Mouse (Mus musculus): ENCODE measurements around the gene Grhl1. TPM values are rescaled to one million over a fixed set of nuclear protein-coding genes. Genes with fewer than 3 reads are reported as not detected.
A peak's percentile ranks its signal among the peaks of the same experiment; 100 is the strongest.

Grhl1 gene
- total RNA-seq, 2 experiments from 2014 or later = 0.17 to 0.59 TPM

GRCm38 (mm10) chr12:24600074-24600473 lies 28.0 kb downstream of the Grhl1 start:
- intact Hi-C loops (cut with DNase I) = loop anchor here (2.0 to 5.0 kb wide), 2 partner anchors 77 to 129 kb away; no protein-coding TSS in a partner anchor
- Histone ChIP-seq H3K4me3 (no peak overlapping the region), H3K27ac (no peak overlapping the region)
- TF ChIP-seq CTCF (IDR thresholded peaks at IDR 0.05) = no peak
- no peak for DNase-seq

GRCm38 (mm10) chr12:24600806-24601205 lies 28.7 kb downstream of the Grhl1 start:
- peak; percentile 91; the same call in 1 of the 2 replicates for TF ChIP-seq CTCF (IDR thresholded peaks at IDR 0.05)
- intact Hi-C loops (cut with DNase I) = loop anchor here (2.0 to 5.0 kb wide), 2 partner anchors 76 to 130 kb away; no protein-coding TSS in a partner anchor
- DNase-seq = peak; percentile 72
- H3K4me3 ChIP-seq = no peak overlapping the region
- no peak overlapping the region for H3K27ac ChIP-seq

GRCm38 (mm10) chr12:24603266-24603665 lies 31.2 kb downstream of the Grhl1 start:
- no peak overlapping the region for H3K27ac ChIP-seq
- peak; percentile 95 for TF ChIP-seq CTCF (IDR thresholded peaks at IDR 0.05)
- peak; percentile 82 for DNase-seq
- intact Hi-C loops (cut with DNase I) = loop anchor here (1.0 to 5.0 kb wide), 2 partner anchors 74 to 94 kb away; no protein-coding TSS in a partner anchor
- no peak overlapping the region for H3K4me3 ChIP-seq

- TF ChIP-seq CTCF (IDR thresholded peaks at IDR 0.05) = no peak
- intact Hi-C loops (cut with DNase I) = no loop called here
Observed at GRCm38 (mm10) chr12:24606166-24606565, 34.1 kb downstream of the Grhl1 start.

GRCm38 (mm10) chr12:24612591-24612990 lies 40.5 kb downstream of the Grhl1 start:
- no peak overlapping the region for H3K4me3 ChIP-seq
- H3K27ac ChIP-seq = no peak overlapping the region
- no peak for DNase-seq
- no peak for TF ChIP-seq CTCF (IDR thresholded peaks at IDR 0.05)
- intact Hi-C loops (cut with DNase I) = no loop called here

More at GRCm38 (mm10) chr12:24606166-24606565, 34.1 kb downstream of the Grhl1 start:
- no peak overlapping the region for H3K27ac ChIP-seq
- H3K4me3 ChIP-seq = no peak overlapping the region
- DNase-seq = peak; percentile 1

- TF ChIP-seq CTCF (IDR thresholded peaks at IDR 0.05) = no peak
- no peak for DNase-seq
- H3K4me3 ChIP-seq = no peak overlapping the region
- intact Hi-C loops (cut with DNase I) = no loop called here
- no peak overlapping the region for H3K27ac ChIP-seq
Observed at GRCm38 (mm10) chr12:24614452-24615075, 42.5 kb downstream of the Grhl1 start.

- no peak overlapping the region for H3K27ac ChIP-seq
- no peak for TF ChIP-seq CTCF (IDR thresholded peaks at IDR 0.05)
- DNase-seq = peak; percentile 2
- no peak overlapping the region for H3K4me3 ChIP-seq
- intact Hi-C loops (cut with DNase I) = no loop called here
Observed at GRCm38 (mm10) chr12:24615140-24615539, 43.1 kb downstream of the Grhl1 start.

GRCm38 (mm10) chr12:24619436-24619835 lies 47.4 kb downstream of the Grhl1 start:
- TF ChIP-seq CTCF (IDR thresholded peaks at IDR 0.05) = no peak
- intact Hi-C loops (cut with DNase I) = no loop called here
- Histone ChIP-seq H3K27ac (no peak overlapping the region), H3K4me3 (no peak overlapping the region)
- no peak for DNase-seq

- TF ChIP-seq CTCF (IDR thresholded peaks at IDR 0.05) = no peak
- DNase-seq = no peak
- intact Hi-C loops (cut with DNase I) = no loop called here
Observed at GRCm38 (mm10) chr12:24623486-24624251, 51.6 kb downstream of the Grhl1 start.

GRCm38 (mm10) chr12:24626401-24626800 lies 54.3 kb downstream of the Grhl1 start:
- no peak overlapping the region for H3K27ac ChIP-seq
- intact Hi-C loops (cut with DNase I) = no loop called here
- H3K4me3 ChIP-seq = no peak overlapping the region
- TF ChIP-seq CTCF (IDR thresholded peaks at IDR 0.05) = no peak
- peak; percentile 6 for DNase-seq

More at GRCm38 (mm10) chr12:24623486-24624251, 51.6 kb downstream of the Grhl1 start:
- H3K27ac ChIP-seq = no peak overlapping the region
- no peak overlapping the region for H3K4me3 ChIP-seq

GRCm38 (mm10) chr12:24627215-24627614 lies 55.1 kb downstream of the Grhl1 start:
- Histone ChIP-seq H3K27ac (no peak overlapping the region), H3K4me3 (no peak overlapping the region)
- peak; percentile 43 for DNase-seq
- intact Hi-C loops (cut with DNase I) = no loop called here
- no peak for TF ChIP-seq CTCF (IDR thresholded peaks at IDR 0.05)

- no peak overlapping the region for H3K4me3 ChIP-seq
- H3K27ac ChIP-seq = no peak overlapping the region
- TF ChIP-seq CTCF (IDR thresholded peaks at IDR 0.05) = peak; percentile 52
- intact Hi-C loops (cut with DNase I) = no loop called here
- peak; percentile 11 for DNase-seq
Observed at GRCm38 (mm10) chr12:24630220-24630619, 58.1 kb downstream of the Grhl1 start.

GRCm38 (mm10) chr12:24632404-24632803 lies 60.3 kb downstream of the Grhl1 start:
- intact Hi-C loops (cut with DNase I) = no loop called here
- no peak overlapping the region for H3K27ac ChIP-seq
- TF ChIP-seq CTCF (IDR thresholded peaks at IDR 0.05) = no peak
- DNase-seq = no peak
- no peak overlapping the region for H3K4me3 ChIP-seq

All from gastrocnemius, adult 2 months (tissue).